Mouse (Mus musculus) liver, adult 2 months (tissue): ENCODE results near the gene Ints1. TPM values are rescaled to one million over a fixed set of nuclear protein-coding genes. Genes with fewer than 3 reads are reported as not detected.

ENCODE experiments used
- DNase-seq: peaks from one replicate; pipeline ENCODE4 v3.0.0-alpha.2; 2011; ENCODE audit warnings: low read depth, low spot score; ENCODE audit errors: extremely low read depth
- H3K27ac ChIP-seq: fragments of 200-500 bp; replicated peaks from 2 replicates; pipeline ENCODE4 v1.5.1; 2012; ENCODE audit warnings: low read depth, mild to moderate bottlenecking, control low read depth, inconsistent platforms, low read length; ENCODE audit not compliant: insufficient read depth
- H3K27me3 ChIP-seq: fragments of 200-500 bp; 2 replicates; pipeline ENCODE4 v1.6.1; 2012; ENCODE audit warnings: mild to moderate bottlenecking, moderate library complexity, low read length, inconsistent platforms; ENCODE audit not compliant: control insufficient read depth, insufficient read depth
- H3K36me3 ChIP-seq: fragments of 200-500 bp; 2 replicates; pipeline ENCODE4 v1.6.1; 2012; ENCODE audit warnings: low read length, inconsistent platforms; ENCODE audit not compliant: control insufficient read depth, insufficient read depth
- H3K4me1 ChIP-seq: fragments of 200-500 bp; 2 replicates; pipeline ENCODE4 v1.6.1; 2011; ENCODE audit warnings: low read length; ENCODE audit not compliant: control insufficient read depth, insufficient read depth
- H3K4me3 ChIP-seq: fragments of 200-500 bp; 2 replicates; pipeline ENCODE4 v1.5.1; 2011; ENCODE audit warnings: low read depth, mild to moderate bottlenecking, control low read depth, low read length, moderate library complexity; ENCODE audit not compliant: insufficient read depth
- H3K79me2 ChIP-seq: fragments of 200-500 bp; 2 replicates; pipeline ENCODE4 v1.6.1; 2012; ENCODE audit warnings: inconsistent platforms, mild to moderate bottlenecking, low read length, moderate library complexity; ENCODE audit not compliant: control insufficient read depth, insufficient read depth
- H3K9ac ChIP-seq: fragments of 200-500 bp; 2 replicates; pipeline ENCODE4 v1.6.1; 2012; ENCODE audit warnings: low read depth, mild to moderate bottlenecking, control low read depth, inconsistent platforms, low read length
- CTCF ChIP-seq: fragments of 200-500 bp; IDR thresholded peaks from 2 replicates; pipeline ENCODE4 v1.5.1; 2011; ENCODE audit warnings: low read depth, low read length, control low read depth
- POLR2A ChIP-seq: fragments of 200-500 bp; IDR thresholded peaks from 2 replicates; pipeline ENCODE4 v1.6.1; 2011; ENCODE audit warnings: low read length, control low read depth; ENCODE audit not compliant: insufficient read depth; ENCODE audit errors: extremely low read depth
- WGBS: fragments of 180-500 bp; shearing (Covaris S2); methylation state at CpG from one replicate; pipeline ENCODE4 v1.1.7; 2018; 5-methylcytosine and 5-hydroxymethylcytosine counted together
- polyA plus RNA-seq: library from polyadenylated mRNA; depleted of rRNA; stranded (reverse); fragments of >200 nt; gene quantifications from 2 replicates; pipeline ENCODE4 v1.2.3, GENCODE M21; 2012; rRNA removed
- total RNA-seq: library from RNA; depleted of rRNA; stranded (reverse); fragments of >200 nt; gene quantifications from 2 replicates; pipeline ENCODE4 v1.2.3, GENCODE M21; 2014; rRNA removed

Gene Ints1
- total RNA-seq (10.0 and 14.2 TPM in 2 replicates), polyA plus RNA-seq (23.1 and 25.2 TPM in 2 replicates)

DNA sequence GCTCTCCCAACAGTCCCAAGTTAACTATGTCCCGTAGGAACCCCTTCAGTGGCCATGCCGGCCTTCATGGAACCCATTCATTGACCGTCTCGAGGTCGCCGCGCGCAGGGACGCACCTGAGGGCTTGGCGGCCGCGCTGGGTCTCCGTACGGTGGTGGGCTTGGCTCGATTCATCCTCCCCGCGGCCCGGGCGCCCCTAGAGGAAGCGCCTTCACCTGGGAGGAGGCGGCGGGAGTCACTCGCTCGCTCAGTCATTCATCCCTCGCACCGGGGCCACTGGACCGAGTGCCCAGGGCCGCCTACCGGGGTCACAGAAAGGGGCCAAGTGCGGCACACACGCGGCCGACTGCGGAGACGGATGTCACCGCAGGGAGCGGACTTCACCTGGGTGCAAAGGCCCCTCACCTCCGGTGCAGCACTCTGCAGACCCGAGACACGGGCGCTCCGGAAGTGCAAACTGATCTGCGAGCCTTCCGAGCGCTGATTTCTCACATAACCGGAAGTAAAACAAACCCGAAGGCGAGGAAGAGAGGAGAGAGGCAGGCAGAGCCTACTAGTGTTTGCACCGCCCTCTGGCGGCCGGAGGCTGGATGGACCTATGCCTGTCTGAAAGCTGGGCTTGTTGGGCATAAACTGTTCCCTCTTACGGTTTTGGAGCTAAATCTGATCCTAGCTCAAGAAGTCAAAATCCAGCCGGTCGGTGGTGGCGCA is at the start of gene Ints1:
Gene Ints1, minus strand, starts transcription at position 459 of the 711 bp plus-strand sequence.
- H3K36me3 ChIP-seq = no peaks in the 10 kb centered on the region; the same call in 1 of the 2 replicates
- H3K27me3 ChIP-seq = no peaks in the 10 kb centered on the region
- peak; percentile 98 for TF ChIP-seq CTCF
- 0 out of 2 replicates have a peak, but pooled peaks have one; percentile 28 for TF ChIP-seq POLR2A
- no peaks in the 10 kb centered on the region; the same call in 1 of the 2 replicates for H3K79me2 ChIP-seq
- WGBS = under 1% methylated on average over 55 of the region's 55 CpGs
- H3K4me1 ChIP-seq = no peaks in the 10 kb centered on the region
- peak within 1 kb of the TSS; percentile 86 for H3K4me3 ChIP-seq
- peak within 1 kb of the TSS; percentile 79 for H3K9ac ChIP-seq
- H3K27ac ChIP-seq = no peak within 1 kb of the TSS; the same call in 1 of the 2 replicates
- DNase-seq = peak; percentile 90

DNA sequence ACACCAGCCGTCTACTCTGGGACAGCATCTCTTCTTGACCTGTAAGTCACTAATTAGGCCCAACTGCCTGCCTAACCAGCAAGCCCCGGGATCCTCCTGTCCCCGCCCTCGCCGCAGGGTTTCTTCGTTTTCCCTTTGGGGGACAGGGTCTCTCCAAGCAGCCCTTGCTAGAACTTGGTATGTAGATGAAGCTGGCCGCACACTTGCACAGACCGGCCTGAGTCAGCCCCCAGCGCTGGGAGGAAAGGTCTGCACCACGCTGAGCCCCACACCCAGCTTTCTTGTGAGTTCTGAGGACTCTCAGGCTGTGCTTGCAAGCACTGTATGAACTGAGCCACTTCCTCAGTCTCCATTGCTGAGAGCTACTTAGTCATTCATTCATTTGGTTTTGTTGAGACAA is 49.1 kb upstream of the Ints1 start:
- WGBS = 93% methylated on average over 10 of the region's 10 CpGs
- no peak for DNase-seq
- peaks cover 26% of the 10 kb centered on the region for H3K4me1 ChIP-seq
- H3K36me3 ChIP-seq = no peaks in the 10 kb centered on the region
- H3K9ac ChIP-seq = no peak overlapping the region
- no peaks in the 10 kb centered on the region for H3K27me3 ChIP-seq
- H3K4me3 ChIP-seq = no peak overlapping the region
- TF ChIP-seq POLR2A (no peak), CTCF (no peak)
- peaks cover 14% of the 10 kb centered on the region; the same call in 1 of the 2 replicates for H3K79me2 ChIP-seq
- H3K27ac ChIP-seq = no peak overlapping the region

GRCm38 (mm10) chr5:139821466-139822459 is 46.3 kb upstream of the Ints1 start:
- H3K4me3 ChIP-seq = no peak overlapping the region
- no peaks in the 10 kb centered on the region for H3K27me3 ChIP-seq
- H3K9ac ChIP-seq = peak overlapping the region; percentile 45
- H3K79me2 ChIP-seq = peaks cover 14% of the 10 kb centered on the region; the same call in 1 of the 2 replicates
- H3K4me1 ChIP-seq = peaks cover 26% of the 10 kb centered on the region
- peak; percentile 100 for DNase-seq
- 0 out of 2 replicates have a peak, but pooled peaks have one; percentile 38 for TF ChIP-seq POLR2A
- TF ChIP-seq CTCF = peak; percentile 20; the same call in 1 of the 2 replicates
- 31% methylated on average over 12 of the region's 12 CpGs for WGBS
- no peaks in the 10 kb centered on the region for H3K36me3 ChIP-seq
- peak overlapping the region; percentile 96 for H3K27ac ChIP-seq

- H3K4me1 ChIP-seq = peaks cover 18% of the 10 kb centered on the region
- no peak within 1 kb of the TSS for H3K27ac ChIP-seq
- no peak within 1 kb of the TSS for H3K4me3 ChIP-seq
- no peaks in the 10 kb centered on the region for H3K79me2 ChIP-seq
- TF ChIP-seq POLR2A (no peak), CTCF (no peak)
- no peaks in the 10 kb centered on the region for H3K27me3 ChIP-seq
- DNase-seq = no peak
- WGBS = 89% methylated on average over 9 of the region's 9 CpGs
- no peak within 1 kb of the TSS for H3K9ac ChIP-seq
- no peaks in the 10 kb centered on the region for H3K36me3 ChIP-seq
Measured at GRCm38 (mm10) chr5:139819538-139820181, 44.2 kb upstream of the Ints1 start, which contains the start of gene Tmem184a. Gene Tmem184a, minus strand, starts transcription at chr5:139819917.

DNA sequence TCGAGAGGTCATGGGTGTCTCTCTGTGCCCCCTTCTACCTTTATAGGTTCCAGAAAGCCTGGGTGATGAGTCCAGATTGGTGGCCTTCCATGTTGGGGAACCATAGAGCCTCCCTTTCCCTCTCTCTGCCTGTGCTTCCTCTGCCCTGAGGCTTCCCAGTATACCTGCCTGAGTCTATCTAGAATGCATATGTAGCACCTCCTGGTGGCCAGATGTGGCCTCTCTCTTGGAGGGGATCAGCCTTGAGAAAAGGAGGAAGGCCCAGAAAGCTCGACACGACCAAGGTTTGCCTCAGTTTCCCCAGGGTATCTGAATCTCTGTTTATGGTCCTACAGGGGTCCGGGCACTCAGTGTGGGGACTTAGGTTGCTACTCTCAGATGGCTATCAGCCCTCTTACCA is 43.3 kb upstream of the Ints1 start:
- Histone ChIP-seq H3K79me2 (no peaks in the 10 kb centered on the region), H3K9ac (no peak overlapping the region), H3K4me3 (no peak overlapping the region), H3K4me1 (peaks cover 18% of the 10 kb centered on the region), H3K27ac (no peak overlapping the region), H3K36me3 (no peaks in the 10 kb centered on the region), H3K27me3 (no peaks in the 10 kb centered on the region)
- DNase-seq = no peak
- 60% methylated on average over 4 of the region's 4 CpGs for WGBS
- TF ChIP-seq CTCF (peak; percentile 50), POLR2A (no peak)
